Mouse (Mus musculus) kidney, adult 18-20 months (tissue): ENCODE data around the gene 4930452B06Rik.
A peak's percentile ranks its signal among the peaks of the same experiment; 100 is the strongest.

Source experiments
- DNase-seq: peaks from one replicate; pipeline ENCODE4 v3.0.0; 2021

The 4930452B06Rik gene

DNA sequence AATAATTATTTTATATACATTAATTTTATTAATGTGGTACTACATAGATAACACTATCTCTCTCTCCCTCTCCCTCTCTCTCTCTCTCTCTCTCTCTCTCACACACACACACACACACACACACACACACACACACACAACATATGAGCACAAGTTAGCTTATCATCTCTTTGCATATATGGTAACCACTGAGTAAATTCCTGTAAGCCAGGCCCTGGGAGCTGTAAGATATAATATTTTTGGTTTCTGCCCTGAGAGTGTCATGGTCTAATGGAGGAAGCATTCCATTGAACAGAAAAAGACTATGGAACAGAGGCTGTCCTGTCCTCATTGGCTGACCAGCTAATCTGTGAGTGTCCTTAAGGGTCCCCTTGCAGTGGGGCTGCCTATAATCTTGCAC is 216.7 kb downstream of the 4930452B06Rik start:
- no peak for DNase-seq

DNA sequence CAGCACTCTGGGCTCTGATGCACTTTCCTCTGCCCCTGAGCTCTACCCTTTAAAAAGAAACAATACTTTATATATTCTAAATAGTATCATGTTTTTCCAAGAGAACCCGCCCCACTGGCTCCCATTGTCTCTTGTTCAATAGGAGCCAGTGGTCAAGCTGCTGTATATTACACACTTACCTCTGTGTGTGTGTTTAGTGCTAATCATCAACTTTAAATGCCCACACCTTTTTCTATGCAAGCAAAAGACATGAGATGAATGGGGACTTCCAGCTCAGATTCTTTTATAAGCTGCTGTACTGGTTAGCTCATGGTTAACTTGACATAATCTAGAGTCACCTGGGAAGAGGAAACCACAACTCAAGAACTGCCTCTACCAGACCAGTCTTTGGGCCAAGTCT is 218.7 kb downstream of the 4930452B06Rik start:
- DNase-seq = no peak

DNA sequence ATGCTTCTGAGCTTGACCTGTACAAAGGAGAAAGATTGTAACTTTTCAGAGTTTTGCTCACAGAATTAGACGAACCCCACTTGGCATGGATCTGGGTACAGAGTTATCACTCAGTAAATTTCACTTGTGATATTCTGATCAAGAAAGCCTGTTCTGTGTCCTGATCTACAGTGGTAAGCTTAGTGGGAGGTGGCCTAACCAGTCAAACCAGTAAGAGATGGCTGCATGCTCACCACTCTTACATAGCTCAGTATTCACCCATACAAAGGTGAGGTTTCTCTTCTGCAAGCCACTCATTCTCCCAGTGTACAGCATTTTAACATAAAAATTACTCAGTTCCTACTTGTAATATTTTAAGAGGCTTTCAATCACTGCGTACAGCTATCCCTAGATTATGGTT is 221.7 kb downstream of the 4930452B06Rik start:
- no peak for DNase-seq

DNA sequence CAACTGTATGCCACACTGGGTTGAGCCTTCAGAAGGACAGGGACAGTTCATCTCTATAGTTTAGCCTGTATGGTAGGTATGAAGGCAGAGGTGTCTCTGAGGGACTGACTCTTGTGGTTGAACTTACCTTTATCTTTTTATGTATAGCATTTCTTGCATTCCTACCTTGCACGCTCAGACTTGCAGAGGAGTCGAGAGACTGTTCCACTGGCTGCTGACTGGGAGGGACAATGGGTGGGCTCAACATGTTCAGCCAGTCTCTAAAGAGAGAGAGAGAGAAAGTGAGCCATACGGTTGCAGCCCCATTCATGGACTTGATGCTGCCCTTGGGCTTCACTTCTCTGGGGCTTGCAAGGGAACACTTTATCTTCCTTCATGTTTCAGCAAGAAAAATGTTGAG is 223.3 kb downstream of the 4930452B06Rik start:
- no peak for DNase-seq

DNA sequence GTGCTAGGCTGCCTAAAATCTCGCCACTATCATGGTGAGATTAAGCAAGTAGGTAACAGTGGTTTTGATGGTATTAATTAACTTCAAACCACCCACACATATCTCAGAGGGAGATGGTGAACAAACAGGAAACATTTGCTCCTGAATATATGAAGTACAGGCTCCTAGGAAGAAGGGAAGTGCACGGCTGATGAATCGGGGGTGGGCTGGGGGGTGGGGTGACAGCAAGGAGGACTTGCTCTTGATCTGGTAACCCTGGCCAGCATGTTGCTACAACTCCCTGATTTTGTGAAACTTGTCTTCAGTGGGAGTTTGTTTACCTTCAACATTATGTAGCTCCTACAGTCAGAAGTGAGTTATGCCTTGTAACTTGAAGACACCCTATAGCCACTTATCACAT is 224.4 kb downstream of the 4930452B06Rik start:
- DNase-seq = no peak

DNA sequence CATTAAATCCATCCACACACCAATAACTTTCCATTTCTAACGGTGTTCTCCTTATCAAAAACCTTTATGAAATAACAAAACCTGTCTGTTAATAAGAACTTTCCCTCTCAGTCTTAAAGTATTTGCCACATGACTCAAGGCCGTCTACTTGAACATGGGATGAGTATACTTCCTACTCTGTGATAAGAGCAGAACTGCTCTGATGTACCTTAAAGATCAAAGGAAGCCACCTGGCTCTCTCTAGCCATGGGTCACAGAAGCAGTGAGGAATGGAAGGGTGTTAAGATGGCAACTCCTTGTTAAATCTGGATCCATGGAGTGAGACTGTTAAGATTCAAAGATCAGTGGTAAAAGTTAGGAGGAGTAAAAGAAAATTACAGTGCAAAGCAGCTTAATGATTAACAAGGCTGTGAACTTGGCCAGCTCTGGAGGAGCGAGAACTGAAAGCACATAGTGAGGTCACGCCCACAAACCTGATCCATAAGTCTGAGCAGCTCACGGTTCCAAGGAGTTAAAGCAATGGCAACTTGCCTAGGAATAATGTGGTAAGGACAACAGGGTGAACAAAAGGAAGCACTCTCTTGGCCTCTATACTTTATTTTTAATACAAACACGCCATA is 235.3 kb downstream of the 4930452B06Rik start:
- peak; percentile 50 for DNase-seq

DNA sequence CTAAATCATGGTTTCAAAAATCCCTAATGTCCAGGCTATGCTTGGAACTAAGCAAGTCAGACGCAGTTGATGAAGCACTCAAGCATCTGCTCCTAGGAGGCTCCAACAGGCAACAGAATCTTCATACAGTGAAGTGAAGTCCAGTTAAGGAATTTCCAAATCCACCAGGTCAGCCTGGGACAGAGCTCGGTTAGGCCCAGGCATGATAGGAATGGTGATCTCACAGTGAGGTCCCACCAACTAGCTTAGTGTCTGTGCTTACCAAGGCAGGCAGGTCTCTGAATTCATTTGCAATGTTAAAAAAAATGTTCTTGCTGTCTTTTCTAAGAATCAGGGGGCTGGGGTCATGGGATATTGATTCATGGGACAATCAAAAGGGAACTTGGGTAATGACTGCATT is 236.3 kb downstream of the 4930452B06Rik start:
- DNase-seq = no peak

DNA sequence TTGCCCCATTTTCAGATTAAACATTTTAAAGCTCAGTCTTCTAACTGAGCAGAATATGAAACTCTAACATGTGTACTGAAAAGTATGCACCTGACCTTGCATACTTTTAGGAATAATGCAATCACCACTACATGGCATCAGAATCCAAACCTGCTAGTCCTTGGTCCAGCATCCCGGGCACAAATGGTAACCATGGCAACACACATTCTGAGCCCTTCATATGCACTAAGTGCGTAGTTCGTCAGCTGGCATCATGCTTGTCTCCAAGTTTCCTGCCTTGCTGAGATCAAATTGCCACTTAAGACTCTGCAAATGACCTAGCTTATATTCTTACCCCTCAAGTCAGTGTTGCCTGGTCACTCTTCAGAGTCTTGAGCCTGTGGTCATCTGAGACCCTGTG is 243.2 kb downstream of the 4930452B06Rik start:
- no peak for DNase-seq

DNA sequence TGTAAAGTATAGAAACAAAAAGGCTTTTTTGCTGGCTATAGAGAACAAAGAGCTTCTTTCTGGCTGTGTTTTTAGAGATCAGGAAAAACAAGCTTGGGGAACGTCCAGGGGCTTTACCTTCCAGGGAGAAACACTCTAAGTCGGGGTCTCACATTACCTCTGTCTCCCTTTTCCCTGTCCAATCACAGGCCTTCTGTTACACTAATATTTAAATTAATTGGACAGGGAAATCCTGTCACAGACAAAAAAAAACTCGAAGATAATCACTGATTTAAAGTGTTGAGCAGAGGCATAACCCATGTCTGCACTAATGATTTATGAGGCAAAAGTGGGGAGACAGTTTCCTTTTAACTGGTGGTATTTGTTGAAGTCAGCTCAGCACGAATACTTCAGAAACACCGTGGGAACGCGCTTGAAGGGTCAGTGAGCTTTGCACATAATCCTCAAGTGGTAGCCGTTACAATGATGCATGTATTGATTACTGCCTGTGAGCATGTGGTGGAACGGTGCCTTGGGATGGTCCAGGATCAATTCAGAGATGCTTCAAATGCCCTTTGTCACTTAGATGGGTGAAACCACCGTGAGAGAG is 244.7 kb downstream of the 4930452B06Rik start:
- DNase-seq = no peak

DNA sequence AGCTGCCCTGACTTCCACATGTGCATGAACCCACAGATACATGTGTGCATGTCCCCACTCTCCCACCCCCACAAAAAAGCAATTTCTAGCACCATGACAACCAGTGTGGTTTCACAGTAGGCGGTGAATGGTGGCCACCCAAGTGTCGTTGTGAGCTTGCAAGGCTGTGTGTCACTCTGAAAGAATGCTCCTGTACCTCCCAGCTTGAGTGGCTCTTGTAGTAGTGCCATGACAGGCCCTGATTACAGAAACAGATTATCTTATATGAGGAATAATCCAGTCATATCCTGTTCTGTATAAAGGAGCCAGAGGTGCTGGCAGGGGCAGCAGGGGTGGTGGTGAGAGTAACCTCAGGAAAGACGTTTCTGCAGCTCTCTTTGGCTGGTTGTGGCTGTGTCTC is 247.4 kb downstream of the 4930452B06Rik start:
- DNase-seq = no peak

DNA sequence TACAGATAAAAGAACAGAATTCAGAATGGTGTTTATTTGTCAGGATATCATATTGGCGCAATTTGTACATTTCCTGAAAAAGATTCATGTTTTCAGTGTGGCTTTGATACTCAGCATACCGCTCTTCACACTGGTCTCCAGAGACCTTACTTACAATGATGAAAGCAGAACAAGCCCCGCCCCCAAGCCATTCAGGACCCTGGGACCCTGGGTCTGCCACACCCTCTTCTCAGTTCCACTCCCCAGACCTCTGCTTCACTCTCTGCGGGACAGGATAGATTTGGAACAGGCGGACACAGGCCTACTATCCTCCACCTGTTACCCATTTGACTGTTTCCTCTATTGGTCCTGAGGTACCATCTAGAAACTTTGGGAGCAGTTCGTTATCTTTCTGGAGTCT is 260.1 kb downstream of the 4930452B06Rik start:
- no peak for DNase-seq

DNA sequence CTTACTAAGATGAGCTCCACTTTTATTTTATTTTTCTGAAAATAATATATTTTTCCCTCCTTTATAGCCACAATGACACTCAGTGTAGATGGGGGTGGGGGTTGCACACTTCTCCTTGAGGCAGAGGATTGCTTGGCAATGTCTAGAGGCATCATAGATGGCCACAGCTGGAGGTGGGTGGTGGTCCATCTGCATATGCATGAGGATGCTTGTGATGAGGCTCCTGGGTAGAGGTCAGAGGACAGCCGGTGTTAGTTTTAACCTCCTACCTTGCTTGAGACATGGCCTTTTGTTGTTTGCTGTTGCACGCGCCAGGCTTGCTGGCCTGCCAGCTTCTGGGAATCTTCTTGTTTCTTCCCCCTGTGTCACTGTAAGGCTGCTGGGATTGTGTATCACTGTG is 262.7 kb downstream of the 4930452B06Rik start:
- DNase-seq = no peak

DNA sequence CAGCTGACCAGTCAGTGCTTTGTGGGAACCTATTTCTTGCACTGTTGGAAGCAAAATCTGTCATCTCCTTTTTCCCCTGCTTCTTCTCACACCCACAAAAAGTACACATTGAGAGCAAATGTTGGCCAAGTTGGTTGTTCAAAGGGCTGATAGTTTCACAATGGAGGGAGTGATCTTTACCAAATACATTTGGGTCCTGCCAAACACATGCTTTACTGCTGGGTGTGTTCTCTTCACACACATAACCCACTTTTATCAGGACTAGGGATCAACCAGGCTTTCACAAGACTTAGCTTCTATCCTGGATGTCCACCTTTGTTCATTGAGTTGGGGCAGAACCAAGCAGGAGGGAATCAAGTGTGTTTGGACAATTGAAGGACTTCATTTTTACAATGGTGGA is 267.5 kb downstream of the 4930452B06Rik start:
- DNase-seq = no peak

DNA sequence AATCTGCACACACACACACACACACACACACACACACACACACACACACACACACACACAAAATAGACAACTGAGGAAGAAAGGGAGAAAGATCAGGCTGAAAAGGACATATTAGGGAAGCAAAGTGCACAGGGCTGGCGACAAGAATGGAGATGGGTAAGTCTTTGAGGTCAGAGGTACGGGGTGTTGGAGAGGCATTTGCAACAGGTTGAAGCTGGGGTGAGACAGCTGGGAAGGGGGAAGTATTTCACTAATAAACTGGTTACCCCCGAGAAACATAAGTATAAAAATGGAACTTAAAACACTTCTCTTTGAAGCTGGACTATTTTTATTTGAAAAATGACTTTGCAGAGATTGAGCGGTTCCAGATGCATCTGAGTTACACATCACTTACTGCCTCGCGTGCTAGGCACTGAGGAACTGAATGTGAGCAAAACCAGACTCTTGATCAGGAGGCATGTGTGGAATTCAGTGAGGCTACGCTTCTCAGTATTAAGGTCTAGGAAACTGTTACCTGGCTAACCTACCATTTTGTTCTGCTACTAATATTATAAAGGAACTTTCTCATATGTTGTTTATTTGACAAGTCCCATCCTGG is 270.3 kb downstream of the 4930452B06Rik start:
- DNase-seq = no peak

DNA sequence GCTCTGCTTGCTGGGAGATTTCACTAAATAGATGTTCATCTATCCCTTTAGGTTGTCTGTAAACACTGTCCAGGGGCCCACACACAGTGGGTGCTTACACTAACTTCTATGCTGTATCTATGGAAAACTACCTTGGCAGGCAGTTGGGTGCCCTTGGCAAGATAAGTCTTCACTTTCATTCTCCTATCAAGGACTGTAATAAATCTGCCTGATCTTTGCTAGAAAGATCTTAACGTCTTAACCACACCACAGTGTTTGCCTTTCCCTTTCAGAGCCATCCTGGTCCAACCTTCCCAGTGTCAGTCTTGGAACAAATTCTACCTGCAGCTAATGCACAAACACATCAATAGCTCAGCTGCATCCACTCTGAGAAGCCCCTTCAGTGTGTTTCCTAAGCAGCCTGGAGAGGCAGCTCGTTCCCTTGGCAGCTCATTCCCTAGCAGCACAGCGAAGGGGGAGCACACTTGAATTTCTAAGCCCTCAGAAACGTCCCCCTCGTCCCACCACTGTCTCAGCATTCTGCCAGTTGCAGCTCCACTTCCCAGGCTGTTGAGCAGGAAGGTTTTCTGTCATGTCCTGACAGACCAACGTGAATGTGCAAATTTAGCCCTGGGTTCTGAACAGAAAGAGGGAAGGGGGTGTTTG is 273.7 kb downstream of the 4930452B06Rik start:
- DNase-seq = no peak
